In the genomic region with DNA sequence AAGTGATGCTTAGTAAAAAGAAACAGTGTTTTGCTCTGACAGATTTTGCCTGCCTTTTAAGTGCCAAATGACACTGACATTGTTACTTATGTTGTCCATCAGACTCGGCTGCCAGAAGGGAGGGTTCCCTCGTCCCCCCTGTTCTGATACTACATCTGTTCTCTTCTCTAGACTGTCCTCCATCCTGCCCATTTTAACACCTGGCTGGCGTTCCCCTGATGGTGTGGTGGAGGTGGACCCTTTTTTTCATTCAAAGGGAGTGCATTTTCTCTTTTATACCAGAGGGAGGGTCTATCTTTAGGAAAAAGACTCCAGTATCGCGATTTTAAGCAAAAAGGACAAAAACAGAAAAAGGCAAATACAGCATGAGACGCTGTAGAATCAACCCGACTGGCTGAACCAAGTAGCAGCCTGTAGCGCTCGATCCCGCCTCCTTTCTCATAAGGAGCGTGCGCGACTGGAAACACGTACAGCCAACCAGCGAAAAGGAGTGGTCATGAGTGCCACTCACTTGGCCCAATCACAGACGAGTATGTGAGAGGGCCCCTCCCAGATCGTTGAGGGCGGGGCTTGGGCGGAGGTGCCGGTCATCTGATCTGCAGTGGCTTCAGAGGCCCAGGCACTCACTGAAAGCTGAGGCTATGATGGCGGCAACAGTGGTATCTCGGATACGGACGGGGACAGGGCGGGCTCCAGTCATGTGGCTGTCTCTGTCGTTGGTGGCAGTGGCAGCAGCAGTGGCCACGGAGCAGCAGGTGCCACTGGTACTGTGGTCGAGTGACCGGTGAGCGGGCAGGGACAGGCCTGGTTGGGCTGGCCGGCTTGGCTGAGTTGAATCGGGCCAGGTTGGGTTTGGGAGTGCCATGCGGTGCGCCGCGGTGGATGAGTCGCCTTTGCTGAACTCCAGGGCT, we compare ENCODE assay signal across 8 mouse cellular contexts. TPM values are rescaled to one million over a fixed set of nuclear protein-coding genes. Genes with fewer than 3 reads are reported as not detected.
DNase-seq lines count a peak whose midpoint lies in the region; ATAC-seq and TF ChIP-seq lines count a peak whose summit lies in the region.

TSS of gene Atp6ap1 (plus strand) at position 560 of the 911 bp plus-strand sequence.

- peaks cover 1% of the 10 kb centered on the region; the same call in 1 of the 2 replicates for H3K36me3 ChIP-seq in embryonic facial prominence, embryonic 15.5 days
- H3K36me3 ChIP-seq in kidney, embryonic 14.5 days (ENCODE audit: control insufficient read depth, insufficient read depth, low read length): peaks cover 7% of the 10 kb centered on the region; the same call in 1 of the 2 replicates
- H3K36me3 ChIP-seq in limb, embryonic 15.5 days: peaks cover 12% of the 10 kb centered on the region; the same call in 1 of the 2 replicates

- H3K9me3 ChIP-seq in embryonic facial prominence, embryonic 15.5 days (replicated peaks): no peaks in the 10 kb centered on the region
- H3K9me3 ChIP-seq in kidney, embryonic 14.5 days (ENCODE audit: control insufficient read depth, low read length): no peaks in the 10 kb centered on the region
- H3K9me3 ChIP-seq in limb, embryonic 15.5 days: no peaks in the 10 kb centered on the region

- WGBS in bone marrow, adult 2 months: 11% methylated on average over 37 of the region's 37 CpGs
- WGBS in embryonic facial prominence, embryonic 15.5 days: 17% methylated on average over 37 of the region's 37 CpGs
- WGBS in kidney, embryonic 14.5 days: 21% methylated on average over 37 of the region's 37 CpGs
- 22% methylated on average over 37 of the region's 37 CpGs for WGBS in limb, embryonic 15.5 days

- peak; percentile 98 for ATAC-seq in embryonic facial prominence, embryonic 15.5 days (ENCODE audit: insufficient number of reproducible peaks, low FRiP score, low TSS enrichment, low read depth)
- peak; percentile 98 for ATAC-seq in kidney, embryonic 14.5 days (ENCODE audit: low FRiP score, low TSS enrichment)
- ATAC-seq in limb, embryonic 15.5 days (ENCODE audit: insufficient number of reproducible peaks, low FRiP score, low TSS enrichment, low read depth): peak; percentile 98

- H3K27ac ChIP-seq in bone marrow, adult 2 months (ENCODE audit: control insufficient read depth, insufficient read depth, low read depth, low read length, poor library complexity): peak within 1 kb of the TSS; percentile 85
- H3K27ac ChIP-seq in embryonic facial prominence, embryonic 15.5 days (replicated peaks): peak within 1 kb of the TSS; percentile 68
- no peak within 1 kb of the TSS for H3K27ac ChIP-seq in kidney, embryonic 14.5 days (ENCODE audit: low read depth, low read length)
- H3K27ac ChIP-seq in limb, embryonic 15.5 days: peak within 1 kb of the TSS; percentile 67

- peak within 1 kb of the TSS; percentile 95 for H3K4me3 ChIP-seq in bone marrow, adult 2 months (replicated peaks; ENCODE audit: control insufficient read depth, low read depth, low read length)
- peak within 1 kb of the TSS; percentile 63 for H3K4me3 ChIP-seq in embryonic facial prominence, embryonic 15.5 days (replicated peaks)
- H3K4me3 ChIP-seq in kidney, embryonic 14.5 days (ENCODE audit: low read length): peak within 1 kb of the TSS; percentile 60
- peak within 1 kb of the TSS; percentile 59 for H3K4me3 ChIP-seq in limb, embryonic 15.5 days

- peak within 1 kb of the TSS; percentile 53 for H3K4me2 ChIP-seq in embryonic facial prominence, embryonic 15.5 days (replicated peaks)
- H3K4me2 ChIP-seq in kidney, embryonic 14.5 days (replicated peaks; ENCODE audit: low read depth, low read length): peak within 1 kb of the TSS; percentile 55
- H3K4me2 ChIP-seq in limb, embryonic 15.5 days: peak within 1 kb of the TSS; percentile 54

- no peak for TF ChIP-seq CTCF in bone marrow, adult 2 months (IDR thresholded peaks at IDR 0.05; ENCODE audit: control insufficient read depth, insufficient read depth, low read length)

- peak; percentile 84 for TF ChIP-seq POLR2A in bone marrow, adult 2 months (IDR thresholded peaks at IDR 0.05; ENCODE audit: borderline replicate concordance, control insufficient read depth, low read depth, low read length)

- H3K9ac ChIP-seq in embryonic facial prominence, embryonic 15.5 days: peak within 1 kb of the TSS; percentile 54
- H3K9ac ChIP-seq in kidney, embryonic 14.5 days (ENCODE audit: low read depth, low read length): peak within 1 kb of the TSS; percentile 71
- H3K9ac ChIP-seq in limb, embryonic 15.5 days: peak within 1 kb of the TSS; percentile 67

- no peaks in the 10 kb centered on the region for H3K27me3 ChIP-seq in embryonic facial prominence, embryonic 15.5 days
- no peaks in the 10 kb centered on the region for H3K27me3 ChIP-seq in kidney, embryonic 14.5 days (ENCODE audit: control insufficient read depth, insufficient read depth, low read length)
- H3K27me3 ChIP-seq in limb, embryonic 15.5 days: no peaks in the 10 kb centered on the region

- H3K4me1 ChIP-seq in bone marrow, adult 2 months (ENCODE audit: control insufficient read depth, insufficient read depth, low read length): no peaks in the 10 kb centered on the region; the same call in 1 of the 2 replicates
- no peaks in the 10 kb centered on the region for H3K4me1 ChIP-seq in embryonic facial prominence, embryonic 15.5 days
- no peaks in the 10 kb centered on the region for H3K4me1 ChIP-seq in kidney, embryonic 14.5 days (ENCODE audit: control insufficient read depth, insufficient read depth, low read length)
- H3K4me1 ChIP-seq in limb, embryonic 15.5 days: no peaks in the 10 kb centered on the region; the same call in 1 of the 2 replicates

- peak; percentile 95 for DNase-seq in 416B (ENCODE audit: low read depth)
- peak; percentile 95 for DNase-seq in heart, adult 8-10 months (ENCODE audit: low spot score)
- DNase-seq in monocyte, adult 2 months (ENCODE audit: low read depth in 1 of 2, low spot score in 2 of 2): peak; percentile 85 to 86
- DNase-seq in spleen, postnatal 36 days (ENCODE audit: low spot score in 2 of 2): peak; percentile 94 to 95

RNA-seq across cellular contexts. Expression of gene Atp6ap1, which starts in this region (rescaled TPM):
- polyA plus RNA-seq in bone marrow, adult 2 months (2011; ENCODE audit: insufficient read depth, insufficient read length, low replicate concordance, missing spikeins): 154 and 166 TPM in 2 replicates
- 158 and 160 TPM in 2 replicates for polyA plus RNA-seq in embryonic facial prominence, embryonic 15.5 days (2015; fragmentation: Nextera tagmentation; extraction: Ambion mirVana)
- 100 to 1,000 TPM; 130 to 144 (median 138) TPM for total RNA-seq in heart, adult 8-10 months (2022)
- 89.5 and 93.6 TPM in 2 replicates for polyA plus RNA-seq in kidney, embryonic 14.5 days (2014; fragmentation: Nextera tagmentation; extraction: Ambion mirVana)
- polyA plus RNA-seq in limb, embryonic 15.5 days (2015; fragmentation: Nextera tagmentation; extraction: Ambion mirVana): 156 and 175 TPM in 2 replicates
